Mouse (Mus musculus) liver, postnatal 0 days (tissue): ENCODE measurements around the gene Inava.

Experiments
- CTCF ChIP-seq: sonication (generic); IDR thresholded peaks from 2 replicates; pipeline ENCODE4 v1.5.1; 2016; ENCODE audit warnings: antibody characterized with exemption, low read depth
- EP300 ChIP-seq: IDR thresholded peaks from 2 replicates; pipeline ENCODE4 v1.6.1; 2016; ENCODE audit warnings: antibody characterized with exemption, low read depth, mild to moderate bottlenecking

DNA sequence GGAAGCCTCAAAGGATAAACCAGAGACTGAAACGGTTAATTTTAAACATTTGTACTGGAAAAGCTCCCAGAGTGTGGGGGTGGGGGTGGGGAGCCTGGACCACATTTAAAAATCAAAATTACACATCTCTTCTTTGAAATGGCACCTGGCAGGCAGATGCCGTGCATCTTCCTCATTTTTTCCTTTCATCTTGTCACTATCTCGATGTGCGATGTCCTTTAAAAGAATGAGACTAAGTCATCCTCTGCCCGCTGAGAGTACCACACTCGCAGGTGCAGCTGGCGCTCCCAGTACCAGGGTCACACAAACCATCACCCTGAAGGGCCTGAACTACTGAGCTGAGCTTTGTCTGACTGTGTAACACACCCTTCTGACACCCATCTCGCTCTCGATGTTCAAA, 24.4 kb upstream of the Inava start:
- TF ChIP-seq CTCF = no peak
- no peak for TF ChIP-seq EP300
